Mouse (Mus musculus) T-cell, adult 2 months (primary cell): ENCODE measurements at regions not wholly inside any gene's neighbourhood (a gene's known extent, or its start where the extent isn't known, plus 50 kb on each side); places are given as distances from the start of the nearest gene placed in this dataset.

Experiments used
- DNase-seq: peaks from one replicate; pipeline ENCODE4 v3.0.0; 2022; ENCODE audit warnings: low spot score

DNA sequence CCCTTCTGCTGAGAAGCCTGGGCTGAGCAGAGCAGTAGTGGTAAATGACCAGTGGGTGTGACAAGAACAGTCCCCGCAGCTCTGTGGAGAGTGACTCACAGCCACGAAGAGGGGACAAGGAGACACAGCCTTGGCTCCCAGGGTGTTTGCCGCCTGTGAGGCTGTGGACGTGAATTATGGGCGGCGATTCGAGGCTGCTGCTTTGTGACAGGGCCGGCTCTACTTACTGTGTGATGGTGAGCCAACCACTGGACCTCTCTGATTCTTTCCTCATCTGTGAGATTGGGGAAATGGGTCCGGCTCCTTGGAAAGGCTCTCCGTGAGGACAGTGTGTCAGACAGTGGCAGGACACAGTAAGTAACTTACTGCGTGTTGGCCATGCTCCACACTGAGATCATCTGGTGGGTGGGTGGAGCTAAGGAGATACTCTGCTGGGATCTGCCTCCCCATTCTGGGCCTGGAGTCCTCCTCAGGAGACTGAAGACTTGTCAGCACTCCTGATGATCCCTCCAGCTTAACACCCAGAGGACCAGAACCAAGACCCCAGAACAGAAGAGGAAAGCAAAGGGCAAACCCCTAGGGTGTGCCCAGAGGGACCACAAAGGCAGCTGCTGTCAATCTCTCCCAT lies 233.3 kb upstream of the Tle3 start:
- DNase-seq = no peak

DNA sequence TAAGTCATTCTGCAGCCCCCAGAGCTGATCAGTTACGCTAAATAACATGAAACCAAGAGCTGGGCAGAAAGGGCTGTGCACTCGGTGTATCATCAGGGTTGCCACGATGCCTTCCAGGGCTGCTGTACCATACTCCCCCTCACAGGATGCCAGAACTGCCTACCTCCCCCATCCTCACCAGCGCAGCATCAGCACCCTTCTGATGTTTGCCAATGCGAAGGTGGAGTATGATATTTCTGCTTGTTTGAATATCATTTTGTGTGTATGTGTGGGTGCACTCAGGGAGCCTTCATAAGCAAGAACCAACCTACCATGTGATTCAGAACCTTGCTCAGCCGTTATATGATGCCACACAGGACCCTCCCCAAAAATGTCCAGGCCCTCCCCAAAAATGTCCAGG lies 229.1 kb upstream of the Tle3 start:
- DNase-seq = no peak

DNA sequence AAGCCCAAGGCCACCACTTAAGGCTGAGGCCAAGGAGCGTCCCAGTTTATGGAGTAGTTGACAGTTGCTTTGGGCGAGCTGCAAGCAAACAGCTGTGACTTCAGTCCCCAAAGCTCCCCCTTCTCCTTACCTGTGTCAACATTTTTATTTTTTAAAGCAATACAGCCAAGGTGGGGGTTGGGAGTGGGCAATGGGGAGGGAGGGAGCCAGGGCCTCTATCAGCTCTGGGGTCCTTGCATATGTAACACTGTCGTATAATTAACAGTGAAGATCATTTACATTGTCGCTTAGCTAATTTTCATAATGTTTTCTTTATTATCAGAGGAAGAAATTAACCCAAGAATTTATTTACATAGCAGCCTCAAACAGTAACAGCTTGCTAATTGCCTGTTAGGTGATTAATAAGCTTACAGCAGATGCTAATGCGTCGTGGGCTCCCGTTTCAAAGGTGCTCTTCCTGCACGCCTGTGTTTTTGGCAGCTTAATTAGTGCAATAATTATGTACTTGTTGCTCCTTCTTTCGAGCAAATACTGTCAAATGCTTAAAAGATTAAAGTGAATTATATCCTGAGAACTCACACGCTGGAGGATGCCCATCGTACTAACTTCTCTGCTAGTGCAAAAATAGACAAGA lies 227.4 kb upstream of the Tle3 start:
- DNase-seq = no peak

DNA sequence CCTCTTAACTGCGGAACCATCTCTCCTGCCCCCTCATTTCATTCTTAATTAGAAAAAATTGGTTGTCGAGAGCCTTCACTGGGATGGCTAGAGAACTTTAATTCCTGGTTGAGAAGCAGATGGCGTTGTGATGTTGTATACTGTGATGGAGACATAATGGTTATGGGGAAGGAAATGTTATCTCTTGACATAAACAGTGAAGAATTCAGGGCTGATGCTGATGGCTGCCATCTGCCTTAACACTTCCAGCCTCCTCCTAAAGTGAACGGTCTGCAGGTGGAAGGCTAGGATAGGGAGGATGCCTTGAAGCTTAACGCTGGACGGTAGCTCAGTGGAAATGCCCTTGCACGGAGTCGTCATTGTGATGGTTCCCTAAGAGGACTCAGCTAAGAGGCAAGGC lies 226.4 kb upstream of the Tle3 start:
- no peak for DNase-seq

DNA sequence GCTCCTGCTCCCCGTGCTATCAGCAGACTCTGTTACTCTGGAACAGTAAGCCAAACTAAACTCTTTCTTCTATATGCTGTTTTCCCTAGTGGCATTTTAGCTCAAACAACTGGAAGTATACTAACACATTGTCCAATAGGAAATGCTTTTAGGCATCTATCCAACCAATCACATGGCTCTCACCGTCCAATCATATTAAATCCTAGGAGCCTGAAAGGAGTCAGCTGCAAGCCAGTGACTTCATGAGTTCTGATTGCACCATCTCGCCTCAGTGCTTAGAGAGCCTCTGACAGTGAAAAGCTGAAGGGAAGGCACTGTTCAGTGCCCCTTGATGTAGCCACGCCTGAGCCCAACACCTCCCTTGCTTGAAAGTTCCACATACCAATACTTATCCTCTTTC lies 221.0 kb upstream of the Tle3 start:
- no peak for DNase-seq

DNA sequence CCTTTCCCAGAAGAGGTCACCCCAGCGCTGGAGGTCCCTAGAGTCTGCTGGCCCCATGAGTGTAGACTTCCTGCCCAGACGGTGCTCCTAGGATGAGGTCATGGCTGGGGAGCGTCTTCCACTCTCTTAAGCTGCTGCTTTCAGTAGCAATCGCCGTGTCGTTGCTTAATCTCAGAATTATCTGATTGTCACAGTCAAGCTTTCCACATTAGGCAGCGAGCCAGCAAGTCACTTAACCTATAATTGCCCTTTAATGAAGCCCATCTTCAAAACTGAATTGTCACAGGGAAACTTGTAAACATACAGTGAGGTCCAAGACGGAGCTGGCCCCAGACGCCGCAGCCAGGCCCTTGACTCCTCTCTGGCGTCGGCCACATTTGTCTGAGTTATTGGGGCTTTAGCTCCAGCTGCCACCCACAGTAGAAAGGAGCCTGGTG lies 220.2 kb upstream of the Tle3 start:
- no peak for DNase-seq

DNA sequence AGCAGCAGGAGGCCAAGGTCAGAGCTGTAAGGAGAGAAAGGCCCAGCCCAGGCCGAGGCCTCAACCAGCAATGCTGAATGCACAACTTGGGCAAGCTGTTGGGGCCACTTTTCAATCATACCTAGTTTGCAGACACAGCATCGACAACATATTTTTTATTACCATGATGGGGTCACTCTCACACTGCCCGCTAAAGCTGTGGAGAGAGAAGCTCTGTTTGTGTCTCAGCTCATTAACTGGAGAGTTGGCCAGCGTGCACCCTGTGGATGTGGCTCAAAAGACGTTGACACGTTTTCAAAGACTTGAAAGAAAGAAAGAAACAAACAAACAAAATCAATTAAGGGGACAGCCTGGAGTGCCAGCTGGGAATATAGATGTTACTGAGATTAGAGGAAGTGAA lies 217.4 kb upstream of the Tle3 start:
- no peak for DNase-seq

DNA sequence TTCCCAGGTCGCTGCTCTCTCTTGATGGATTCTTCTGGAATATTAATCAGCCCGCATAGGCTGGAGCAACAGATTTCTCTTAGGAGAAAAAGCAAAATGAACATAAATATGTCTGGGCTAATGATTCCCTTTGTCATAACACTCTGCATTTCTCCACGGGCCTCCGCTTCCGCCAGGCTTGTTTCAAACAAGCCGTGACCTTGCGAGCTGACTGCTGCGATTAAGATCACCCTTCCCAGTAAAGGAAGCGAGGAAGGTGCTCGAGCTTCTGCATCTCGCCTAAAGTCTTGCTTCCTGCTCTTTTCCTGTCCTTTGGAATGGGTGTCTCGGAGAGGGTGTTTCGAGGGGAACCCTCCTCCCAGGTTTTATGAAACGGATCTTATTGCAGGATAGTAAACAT lies 216.3 kb upstream of the Tle3 start:
- no peak for DNase-seq

DNA sequence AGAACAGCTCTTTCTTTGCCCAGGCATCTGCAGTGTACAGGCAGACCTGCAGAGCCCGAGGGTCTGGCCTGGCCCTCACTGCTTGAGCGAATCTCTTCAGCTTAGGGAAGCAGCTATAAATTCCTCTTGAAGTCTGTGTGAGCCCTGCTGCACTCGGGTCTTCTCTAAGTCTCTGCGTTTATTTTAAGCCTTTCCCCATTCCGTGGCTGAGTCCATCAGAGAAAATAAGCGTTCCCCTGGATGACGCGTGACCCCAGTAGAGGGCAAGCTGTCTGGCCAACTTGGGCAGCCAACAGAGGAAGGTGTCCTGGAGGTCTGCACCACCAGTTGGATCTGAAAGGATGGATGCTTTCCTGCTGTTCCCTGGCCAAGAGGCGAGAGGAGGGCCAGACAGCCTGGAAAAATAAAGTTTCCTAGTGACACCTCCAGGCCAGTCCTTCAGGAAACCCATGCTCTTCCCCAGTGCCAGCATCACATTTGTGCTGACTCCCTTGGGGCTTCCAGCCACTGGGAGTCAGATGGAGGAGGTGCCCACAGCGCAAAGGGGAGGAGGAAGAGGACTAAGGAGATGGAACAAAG lies 213.9 kb upstream of the Tle3 start:
- no peak for DNase-seq

DNA sequence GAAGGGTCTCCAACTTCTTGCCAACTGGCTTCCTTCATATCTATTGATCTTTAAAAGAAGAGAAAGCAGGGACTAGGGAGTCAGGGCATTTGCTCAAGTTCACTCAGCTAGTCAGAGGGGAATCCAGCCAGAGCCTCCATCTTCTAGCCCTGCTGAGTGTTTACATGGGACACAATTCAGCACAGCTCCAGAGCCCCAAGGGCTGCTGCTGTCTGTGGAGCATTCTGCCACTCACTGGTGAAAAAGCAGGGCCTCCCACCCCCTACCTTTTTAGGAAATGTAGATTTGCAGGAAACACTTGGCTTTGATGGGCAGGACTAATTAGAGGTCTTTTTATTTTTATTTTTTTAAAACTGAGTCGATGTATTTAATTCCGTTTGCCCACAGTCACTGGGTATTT lies 213.0 kb upstream of the Tle3 start:
- no peak for DNase-seq

DNA sequence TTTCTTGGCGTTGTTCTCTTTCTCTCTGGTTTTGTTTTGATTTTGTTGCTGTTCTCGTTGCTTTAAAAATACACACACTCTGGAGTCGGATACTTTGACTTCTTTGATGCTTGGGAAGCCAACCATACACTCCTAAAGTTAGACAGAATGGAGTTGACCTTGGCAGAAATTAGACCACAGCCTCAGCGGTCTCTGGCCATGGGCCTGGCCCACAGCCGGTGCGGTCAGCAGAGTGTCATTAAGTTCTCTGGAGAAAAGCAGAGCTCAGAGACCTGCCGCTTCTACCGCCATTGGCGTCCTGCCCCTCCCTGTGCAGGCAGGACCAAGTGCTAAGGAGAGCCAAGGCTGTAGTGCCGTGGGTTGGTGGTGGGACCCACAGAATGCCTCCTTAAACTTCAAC lies 212.6 kb upstream of the Tle3 start:
- no peak for DNase-seq

DNA sequence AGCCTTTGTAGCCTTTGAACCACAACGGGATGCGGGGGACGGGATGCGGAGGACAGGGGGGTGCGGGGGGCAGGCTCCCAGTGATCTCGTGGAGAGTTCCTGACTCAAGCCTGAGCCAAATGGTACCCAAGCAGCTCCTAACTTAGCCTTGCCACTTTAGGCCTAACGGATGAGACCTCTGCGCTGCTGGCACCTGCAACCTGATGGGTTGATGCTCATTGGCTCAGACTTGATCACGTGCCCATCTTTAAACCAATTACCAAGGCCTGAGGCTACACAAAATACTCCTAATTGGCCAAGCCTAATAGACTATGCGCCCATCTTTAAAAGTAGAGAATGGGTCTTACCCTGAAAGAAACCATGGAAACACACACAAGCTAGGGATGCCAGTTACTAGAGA lies 209.3 kb upstream of the Tle3 start:
- DNase-seq = no peak

DNA sequence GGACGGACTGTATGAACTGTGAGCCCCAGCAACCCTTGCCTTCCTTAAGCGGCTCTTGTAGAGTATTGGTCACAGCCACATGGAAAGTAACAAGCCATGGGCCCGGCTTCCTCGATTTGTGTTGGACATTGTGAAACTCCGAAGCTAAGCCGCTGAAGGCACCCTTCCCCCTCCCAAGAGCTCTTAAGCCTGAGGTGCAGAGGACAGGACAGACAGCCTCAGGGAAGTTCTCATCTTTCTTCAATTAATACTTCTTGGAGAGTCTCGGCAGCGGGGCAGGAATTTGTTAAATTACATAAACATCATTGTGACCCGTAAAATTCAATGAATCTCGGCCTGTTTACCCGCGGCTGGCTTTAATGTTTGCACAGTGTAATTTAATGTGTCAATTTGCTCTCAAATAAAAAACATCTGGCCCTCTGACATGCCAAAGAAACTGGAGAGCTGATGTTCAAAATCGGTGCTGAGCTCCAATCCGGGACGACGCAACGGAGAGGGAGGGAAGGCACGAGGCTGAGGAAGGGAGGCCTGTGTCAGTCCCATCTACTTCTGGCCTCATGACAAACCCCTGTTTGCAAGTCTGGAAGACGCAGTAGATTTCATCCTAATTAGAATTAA lies 208.4 kb upstream of the Tle3 start:
- no peak for DNase-seq

DNA sequence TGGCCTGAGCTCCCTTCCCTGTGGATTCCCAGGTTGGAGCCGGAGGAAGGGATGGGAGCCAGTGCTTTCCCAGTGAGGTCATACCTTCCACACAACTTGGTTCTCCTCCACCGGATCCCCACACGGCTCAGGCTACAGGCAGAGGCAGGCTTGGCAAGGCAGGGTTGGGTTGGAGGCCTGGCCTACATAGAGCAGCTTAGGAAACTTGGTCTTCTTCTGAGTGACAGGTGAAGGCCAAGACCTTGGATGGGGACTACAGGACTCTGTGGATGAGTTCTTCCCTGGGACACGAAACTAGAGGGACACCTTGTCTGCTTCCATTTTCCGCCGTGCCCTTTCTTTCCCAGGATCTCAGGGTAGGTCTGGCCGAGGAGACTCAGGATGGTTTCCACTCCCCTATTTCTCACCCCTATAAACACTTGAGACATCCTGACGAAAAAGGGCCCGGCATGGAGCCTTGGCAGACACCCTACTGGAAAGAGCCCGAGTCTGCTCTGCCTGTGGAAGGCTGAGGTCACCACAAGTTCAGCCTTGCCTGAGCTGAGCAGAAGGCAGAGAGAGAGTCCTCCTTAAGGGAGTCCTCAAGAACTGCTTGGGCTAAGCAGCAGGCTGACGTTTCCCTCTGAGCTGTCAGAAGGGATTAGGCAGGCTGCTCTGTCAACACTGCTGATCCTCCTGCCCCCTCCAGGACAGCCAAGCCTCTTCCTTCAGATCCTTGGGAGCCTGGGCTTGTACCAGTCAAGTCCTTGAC lies 207.5 kb upstream of the Tle3 start:
- no peak for DNase-seq

DNA sequence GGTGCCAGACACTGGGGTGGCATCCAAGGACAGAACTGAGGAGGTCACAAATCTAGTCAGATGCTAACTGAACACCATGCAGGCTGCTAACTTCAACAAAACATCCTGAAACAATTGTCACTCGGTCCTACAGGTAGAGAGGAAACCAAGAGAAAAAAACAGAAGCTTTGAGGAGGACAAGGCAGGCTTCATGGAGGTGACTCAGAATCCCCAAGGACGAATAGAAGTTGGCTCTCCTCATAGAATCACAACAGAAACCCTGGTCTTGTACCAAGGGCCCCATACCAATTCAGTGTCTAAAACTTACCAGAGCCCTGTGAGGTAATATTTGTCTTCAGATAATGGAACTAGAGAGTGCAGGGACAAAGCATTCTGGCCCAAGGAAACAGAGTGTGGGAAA lies 206.1 kb upstream of the Tle3 start:
- DNase-seq = no peak

DNA sequence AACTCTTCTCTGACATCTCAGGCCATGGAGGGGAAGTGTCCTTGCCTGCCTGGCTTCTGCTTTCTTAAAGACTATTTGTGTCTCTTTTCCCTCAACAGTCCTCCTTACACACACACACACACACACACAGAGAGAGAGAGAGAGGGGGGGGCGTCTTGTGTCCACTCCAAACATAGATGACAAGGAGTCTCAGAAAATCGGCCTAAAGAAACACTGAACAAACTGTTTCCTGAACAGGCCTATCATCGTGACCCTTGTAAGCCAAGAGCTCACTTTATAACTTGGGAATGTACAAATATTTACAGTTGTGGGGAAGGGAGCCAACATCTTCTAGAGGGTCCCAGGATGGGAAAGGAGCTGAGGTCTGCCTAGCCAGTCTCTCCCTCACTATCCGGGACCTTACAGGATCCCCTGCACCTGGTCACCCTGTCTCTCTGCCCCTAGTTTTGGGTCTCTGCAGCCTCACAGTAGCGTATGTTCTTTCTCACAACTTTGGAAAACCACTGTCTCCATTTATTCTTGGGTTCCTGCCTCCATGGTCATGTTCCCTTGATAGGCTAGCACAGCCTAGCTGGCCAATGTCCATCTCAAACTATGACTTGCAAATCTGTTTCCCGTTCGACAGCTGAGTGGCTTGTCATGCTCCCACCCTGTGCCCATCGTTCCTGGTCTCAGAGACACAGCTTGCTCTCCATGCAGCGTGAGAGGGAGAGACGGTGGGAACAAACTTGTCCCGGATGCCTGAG lies 204.9 kb upstream of the Tle3 start:
- DNase-seq = no peak

DNA sequence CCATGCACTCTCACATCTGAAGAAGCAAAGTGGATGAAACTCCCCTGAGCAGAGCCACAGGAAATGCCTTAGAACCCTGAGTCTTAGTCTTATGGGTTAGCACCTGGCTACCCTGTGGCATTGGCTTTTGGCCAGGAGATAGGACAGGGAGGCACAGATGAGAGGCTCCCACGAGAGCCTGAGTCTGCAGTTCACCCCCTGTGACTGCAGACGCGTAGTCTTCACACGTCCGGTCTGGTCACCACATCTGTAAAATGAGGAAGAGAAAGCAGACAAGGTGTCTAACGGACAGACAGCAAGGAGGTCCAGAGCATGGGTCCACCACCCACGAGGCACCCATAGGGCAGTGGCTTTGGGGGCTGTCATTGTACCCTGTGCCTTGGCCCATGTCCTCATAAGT lies 203.2 kb upstream of the Tle3 start:
- peak; percentile 13 for DNase-seq

DNA sequence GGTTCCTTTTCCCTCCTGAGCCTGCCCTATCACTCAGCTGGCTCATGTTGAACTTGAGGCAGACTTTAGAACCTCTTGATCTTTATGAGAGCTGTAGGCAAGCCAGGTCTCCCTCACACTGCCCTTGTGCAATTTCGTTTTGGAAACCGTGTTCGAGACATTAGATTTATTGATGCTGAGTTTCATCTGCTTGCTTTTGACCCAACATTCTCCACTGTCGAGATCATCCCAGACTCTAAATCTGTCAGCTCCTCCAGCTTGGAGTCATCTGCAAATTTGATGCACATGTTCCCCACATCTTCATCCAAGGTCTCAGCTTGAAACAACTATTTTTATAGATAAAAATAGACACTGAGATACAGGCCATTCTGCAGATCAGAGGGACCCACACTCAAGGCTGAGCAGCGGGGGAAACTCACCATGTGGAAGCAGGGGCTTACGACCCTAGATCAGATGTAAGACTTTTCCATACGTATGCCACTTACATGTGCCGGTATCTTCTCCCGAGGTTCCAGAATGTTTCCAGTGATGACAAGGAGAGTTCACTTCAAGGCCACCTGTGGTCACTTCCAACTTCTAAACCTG lies 202.6 kb upstream of the Tle3 start:
- no peak for DNase-seq

DNA sequence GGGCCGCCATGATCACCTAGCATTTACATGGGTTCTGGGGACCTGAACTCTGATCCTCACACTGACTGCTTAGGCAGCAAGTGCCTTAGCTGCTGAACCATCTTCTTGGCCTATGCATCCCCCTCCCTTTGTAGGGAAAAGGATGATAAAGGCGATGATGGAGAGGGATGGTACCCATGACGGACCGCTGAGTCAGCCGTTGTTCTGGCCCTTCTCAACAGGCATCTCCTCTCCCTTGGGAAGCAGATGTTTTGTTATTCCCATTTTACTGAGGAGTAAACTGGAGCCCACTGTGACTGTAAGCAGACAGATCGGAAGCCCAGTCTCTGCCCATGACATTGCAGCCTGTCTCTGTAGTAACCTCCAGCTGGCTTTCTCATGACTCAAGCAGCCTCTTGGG lies 201.2 kb upstream of the Tle3 start:
- DNase-seq = no peak

DNA sequence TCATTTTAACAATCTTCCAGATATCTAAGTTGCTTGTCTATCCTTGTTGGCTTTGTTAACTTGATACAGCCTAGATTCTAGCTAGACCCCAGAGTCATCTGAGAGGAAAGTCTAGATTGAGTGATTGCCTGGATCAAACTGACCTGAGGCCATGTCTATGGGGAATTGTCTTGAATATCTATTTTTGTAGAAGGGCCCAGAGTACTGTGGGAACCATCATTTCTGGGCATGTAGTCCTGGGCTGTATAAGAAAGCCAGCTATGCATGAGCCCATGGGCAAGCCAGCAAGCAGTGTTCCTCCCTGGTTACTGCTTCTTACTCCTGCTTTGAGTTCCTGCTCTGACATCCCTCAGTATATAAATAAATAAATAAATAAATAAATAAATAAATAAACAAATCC lies 199.7 kb upstream of the Tle3 start:
- DNase-seq = no peak

DNA sequence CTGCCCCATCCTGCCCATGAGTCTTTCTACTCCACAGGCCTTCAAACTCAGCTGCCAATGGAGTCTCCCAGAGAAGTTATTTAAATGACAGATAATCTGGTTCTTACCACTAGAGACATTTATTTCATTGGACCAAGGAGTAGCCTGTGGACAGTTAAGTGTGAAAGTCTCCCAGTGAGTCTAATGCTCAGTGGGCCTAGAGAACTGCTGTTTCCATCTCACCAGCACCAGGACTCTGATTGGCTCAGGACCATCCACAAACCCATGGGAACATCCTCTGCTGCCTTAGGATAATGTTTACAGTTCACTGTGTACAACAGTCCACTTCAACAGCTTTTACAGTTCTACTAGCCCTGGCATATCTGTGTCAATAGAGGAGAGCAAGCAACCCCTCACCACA lies 198.6 kb upstream of the Tle3 start:
- no peak for DNase-seq

DNA sequence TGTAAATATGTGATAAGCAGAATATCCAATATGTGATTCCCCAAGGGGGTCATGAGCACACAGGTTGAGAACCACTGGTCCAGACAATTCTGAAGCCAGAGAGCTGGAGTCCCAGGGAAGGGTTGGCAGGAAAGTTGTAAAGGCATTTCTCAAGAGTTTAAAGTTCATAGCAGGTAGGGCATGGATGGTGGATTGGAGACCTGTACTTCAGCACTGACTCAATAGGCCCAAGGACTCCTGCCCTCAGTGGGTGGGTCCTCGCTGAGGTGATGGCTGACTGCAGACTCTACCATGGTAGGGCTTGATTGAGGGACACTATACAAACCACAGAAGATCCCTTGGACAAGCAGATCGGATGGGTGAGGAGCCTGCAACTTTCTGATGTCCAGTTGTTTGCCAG lies 196.8 kb upstream of the Tle3 start:
- no peak for DNase-seq
